Mouse (Mus musculus) midbrain, postnatal 0 days (tissue): ENCODE data around the gene Magel2. TPM values are rescaled to one million over a fixed set of nuclear protein-coding genes. Genes with fewer than 3 reads are reported as not detected.
A peak's percentile ranks its signal among the peaks of the same experiment; 100 is the strongest.

Experiments
- ATAC-seq: fragments of 200-750 bp; cut with Nextera tagmentation; 2 replicates; pipeline ENCODE4 v1.8.0; 2017; ENCODE audit warnings: moderate number of reproducible peaks, mild to moderate bottlenecking, moderate TSS enrichment, moderate library complexity; ENCODE audit not compliant: low FRiP score
- DNase-seq: peaks from one replicate; pipeline ENCODE4 v3.0.0-alpha.2; 2015; ENCODE audit warnings: low spot score
- H3K27ac ChIP-seq: fragments of 300-500 bp; sonication (generic); 2 replicates; pipeline ENCODE4 v1.5.1; 2014; ENCODE audit warnings: low read depth, mild to moderate bottlenecking, low read length, mixed read lengths
- H3K27me3 ChIP-seq: fragments of 300-500 bp; sonication (generic); 2 replicates; pipeline ENCODE4 v1.6.1; 2014; ENCODE audit warnings: low read length, control low read depth, mixed read lengths; ENCODE audit not compliant: insufficient read depth
- H3K36me3 ChIP-seq: fragments of 300-500 bp; sonication (generic); 2 replicates; pipeline ENCODE4 v1.6.1; 2014; ENCODE audit warnings: low read length, control low read depth, mixed read lengths; ENCODE audit not compliant: insufficient read depth
- H3K4me1 ChIP-seq: fragments of 300-500 bp; sonication (generic); 2 replicates; pipeline ENCODE4 v1.6.1; 2014; ENCODE audit warnings: mild to moderate bottlenecking, control low read depth, antibody characterized with exemption, low read length, mixed read lengths; ENCODE audit not compliant: insufficient read depth
- H3K4me2 ChIP-seq: fragments of 300-500 bp; sonication (generic); 2 replicates; pipeline ENCODE4 v1.6.1; 2014; ENCODE audit warnings: low read depth, mild to moderate bottlenecking, low read length, mixed read lengths; ENCODE audit not compliant: poor library complexity, severe bottlenecking
- H3K4me3 ChIP-seq: fragments of 300-500 bp; sonication (generic); 2 replicates; pipeline ENCODE4 v1.5.1; 2014; ENCODE audit warnings: low read depth, mild to moderate bottlenecking, low read length, moderate library complexity
- H3K9ac ChIP-seq: fragments of 300-500 bp; sonication (generic); replicated peaks from 2 replicates; pipeline ENCODE4 v1.6.1; 2014; ENCODE audit warnings: mild to moderate bottlenecking, low read length, moderate library complexity, mixed read lengths; ENCODE audit not compliant: poor library complexity, severe bottlenecking
- H3K9me3 ChIP-seq: fragments of 300-500 bp; sonication (generic); 2 replicates; pipeline ENCODE4 v1.6.1; 2016; ENCODE audit warnings: low read length, control low read depth
- CTCF ChIP-seq: IDR thresholded peaks from 2 replicates; pipeline ENCODE4 v1.5.1; 2016; ENCODE audit warnings: antibody characterized with exemption, mild to moderate bottlenecking
- WGBS: fragments of 180-500 bp; shearing (Covaris S2); extraction: QIAGEN DNeasy Blood & Tissue Kit; methylation state at CpG from one replicate; pipeline ENCODE4 v1.1.7; 2014; 5-methylcytosine and 5-hydroxymethylcytosine counted together
- polyA plus RNA-seq: library from polyadenylated mRNA; unstranded; fragments of >200 nt; fragmentation: Nextera tagmentation; extraction: Ambion mirVana; gene quantifications from 2 replicates; pipeline ENCODE4 v1.2.1, GENCODE M21; 2015
- total RNA-seq: library from RNA; depleted of rRNA; stranded (reverse); fragments of >200 nt; gene quantifications from 2 replicates; pipeline ENCODE4 v1.2.3, GENCODE M21; 2014; rRNA removed

The Magel2 gene
- total RNA-seq (22.1 and 26.5 TPM in 2 replicates), polyA plus RNA-seq (19.3 and 25.4 TPM in 2 replicates)

- Histone ChIP-seq H3K27me3 (no peaks in the 10 kb centered on the region), H3K36me3 (no peaks in the 10 kb centered on the region), H3K9ac (peak within 1 kb of the TSS; percentile 72), H3K4me3 (peak within 1 kb of the TSS; percentile 59), H3K27ac (peak within 1 kb of the TSS; percentile 77), H3K4me1 (no peaks in the 10 kb centered on the region), H3K4me2 (peak within 1 kb of the TSS; percentile 48), H3K9me3 (0 out of 2 replicates have a peak, but pooled peaks cover 5% of the 10 kb centered on the region)
- 26% methylated on average over 31 of the region's 31 CpGs for WGBS
- DNase-seq = peak; percentile 83
- no peak for TF ChIP-seq CTCF
- ATAC-seq = peak; percentile 93
These were observed at the start of gene Magel2 for GRCm38 (mm10) chr7:62376510-62377304. Gene Magel2 (plus strand): TSS chr7:62377010.

GRCm38 (mm10) chr7:62345411-62345810 lies 31.4 kb upstream of the Magel2 start:
- Histone ChIP-seq H3K4me1 (no peaks in the 10 kb centered on the region), H3K27ac (no peak overlapping the region), H3K9me3 (peaks cover 10% of the 10 kb centered on the region; the same call in 1 of the 2 replicates), H3K27me3 (no peaks in the 10 kb centered on the region), H3K36me3 (no peaks in the 10 kb centered on the region), H3K9ac (no peak overlapping the region), H3K4me2 (no peak overlapping the region), H3K4me3 (no peak overlapping the region)
- no peak for DNase-seq
- TF ChIP-seq CTCF = no peak
- no peak for ATAC-seq
- 40% methylated on average over 1 of the region's 1 CpGs for WGBS

GRCm38 (mm10) chr7:62346269-62346668 lies 30.5 kb upstream of the Magel2 start, which contains the start of gene Ndn:
Gene Ndn (plus strand): TSS chr7:62346569.
- Histone ChIP-seq H3K9me3 (peaks cover 10% of the 10 kb centered on the region; the same call in 1 of the 2 replicates), H3K36me3 (no peaks in the 10 kb centered on the region), H3K27ac (no peak within 1 kb of the TSS), H3K4me2 (no peak within 1 kb of the TSS), H3K27me3 (no peaks in the 10 kb centered on the region), H3K4me3 (no peak within 1 kb of the TSS), H3K4me1 (no peaks in the 10 kb centered on the region), H3K9ac (no peak within 1 kb of the TSS)
- ATAC-seq (no peak), DNase-seq (no peak)
- no peak for TF ChIP-seq CTCF
- 60% methylated on average over 1 of the region's 1 CpGs for WGBS

DNA sequence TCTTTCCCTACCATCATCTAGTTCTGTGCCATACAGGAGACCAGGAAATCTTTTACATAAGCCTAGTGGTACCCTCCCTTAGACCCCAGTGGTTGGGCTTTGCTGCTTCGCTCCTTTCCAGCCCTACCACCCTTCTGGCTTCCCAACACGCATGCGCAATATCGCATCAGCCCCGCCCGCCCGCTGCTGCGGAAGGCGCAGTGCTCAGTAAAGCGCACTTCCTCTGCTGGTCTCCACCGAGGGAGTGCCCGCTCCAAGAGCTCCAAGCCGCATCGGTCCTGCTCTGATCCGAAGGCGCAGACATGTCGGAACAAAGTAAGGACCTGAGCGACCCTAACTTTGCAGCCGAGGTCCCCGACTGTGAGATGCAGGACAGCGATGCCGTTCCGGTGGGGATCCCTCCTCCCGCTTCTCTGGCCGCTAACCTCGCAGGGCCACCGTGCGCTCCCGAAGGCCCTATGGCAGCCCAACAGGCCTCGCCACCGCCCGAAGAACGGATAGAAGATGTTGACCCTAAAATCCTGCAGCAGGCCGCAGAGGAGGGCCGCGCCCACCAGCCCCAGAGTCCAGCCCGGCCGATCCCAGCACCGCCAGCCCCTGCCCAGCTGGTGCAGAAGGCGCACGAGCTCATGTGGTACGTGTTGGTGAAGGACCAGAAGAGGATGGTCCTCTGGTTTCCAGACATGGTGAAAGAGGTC lies 28.6 kb upstream of the Magel2 start:
- no peaks in the 10 kb centered on the region for H3K4me1 ChIP-seq
- peak overlapping the region; percentile 86 for H3K27ac ChIP-seq
- ATAC-seq = peak; percentile 92
- TF ChIP-seq CTCF = no peak
- peak overlapping the region; percentile 53 for H3K4me3 ChIP-seq
- peak overlapping the region; percentile 65 for H3K4me2 ChIP-seq
- peaks cover 10% of the 10 kb centered on the region; the same call in 1 of the 2 replicates for H3K9me3 ChIP-seq
- WGBS = 19% methylated on average over 42 of the region's 42 CpGs
- DNase-seq = peak; percentile 90
- H3K27me3 ChIP-seq = no peaks in the 10 kb centered on the region
- H3K36me3 ChIP-seq = no peaks in the 10 kb centered on the region
- H3K9ac ChIP-seq = peak overlapping the region; percentile 71

- Histone ChIP-seq H3K9ac (peak overlapping the region; percentile 71), H3K4me2 (peak overlapping the region; percentile 65), H3K36me3 (no peaks in the 10 kb centered on the region), H3K27ac (peak overlapping the region; percentile 86), H3K27me3 (no peaks in the 10 kb centered on the region), H3K9me3 (peaks cover 10% of the 10 kb centered on the region; the same call in 1 of the 2 replicates), H3K4me3 (peak overlapping the region; percentile 53), H3K4me1 (no peaks in the 10 kb centered on the region)
- TF ChIP-seq CTCF = no peak
- DNase-seq (no peak), ATAC-seq (peak; percentile 50)
- 37% methylated on average over 17 of the region's 17 CpGs for WGBS
These were observed 28.0 kb upstream of the Magel2 start for GRCm38 (mm10) chr7:62348804-62349190.
